Mouse (Mus musculus) bone marrow macrophage, adult 2 months (primary cell): Measurements from ENCODE around the gene Elavl4.

Experiments used
- CTCF ChIP-seq: IDR thresholded peaks from 2 replicates; pipeline ENCODE4 v1.5.1; 2012; ENCODE audit warnings: low read depth, mild to moderate bottlenecking, low read length, moderate library complexity
- POLR2A ChIP-seq: IDR thresholded peaks from 2 replicates; pipeline ENCODE4 v1.6.1; 2012; ENCODE audit warnings: mild to moderate bottlenecking, low read depth, low read length, borderline replicate concordance

DNA sequence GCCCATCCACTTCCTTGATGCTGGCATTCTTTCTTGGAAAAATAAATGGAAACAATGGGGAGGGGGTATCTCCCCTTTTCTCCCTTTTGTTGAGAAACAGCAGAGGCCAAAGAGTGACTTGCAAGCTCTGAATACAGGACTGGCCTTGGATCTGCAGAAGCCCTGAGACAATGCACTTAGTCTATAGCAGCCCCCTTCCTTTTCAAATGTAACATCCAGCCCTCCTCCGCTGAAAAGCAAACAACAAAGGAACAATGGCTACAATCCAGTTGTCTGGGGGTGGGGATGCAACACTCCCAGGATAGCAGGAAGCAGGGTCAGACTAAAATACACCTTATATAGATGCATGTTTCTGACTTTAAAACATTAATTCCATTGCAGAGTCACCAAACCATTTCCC is 39.6 kb downstream of the Elavl4 start:
- no peak for TF ChIP-seq CTCF
- no peak for TF ChIP-seq POLR2A
